In genomic region chr13:116714809-116715208, GRCm38 (mm10) we compare ENCODE assay signal across 8 mouse cellular contexts.
DNase-seq lines count a peak whose midpoint lies in the region; ATAC-seq and TF ChIP-seq lines count a peak whose summit lies in the region.

No protein-coding gene starts in this region.

- WGBS in limb, embryonic 10.5 days: 15% methylated on average over 5 of the region's 5 CpGs
- WGBS in neural tube, embryonic 14.5 days: 18% methylated on average over 5 of the region's 5 CpGs

- no peak overlapping the region for H3K4me2 ChIP-seq in neural tube, embryonic 14.5 days (ENCODE audit: low read depth, low read length)

- no peak overlapping the region for H3K27ac ChIP-seq in cortical plate, adult 2 months (ENCODE audit: insufficient read depth, low read length)
- no peak overlapping the region for H3K27ac ChIP-seq in limb, embryonic 10.5 days
- H3K27ac ChIP-seq in neural tube, embryonic 14.5 days (ENCODE audit: low read depth, low read length): no peak overlapping the region

- TF ChIP-seq POLR2A in cortical plate, adult 2 months (IDR thresholded peaks at IDR 0.05; ENCODE audit: extremely low read depth, insufficient read depth, low read length): no peak

- TF ChIP-seq CTCF in cortical plate, adult 2 months (IDR thresholded peaks at IDR 0.05; ENCODE audit: extremely low read depth, insufficient read depth, low read length): peak; percentile 74

- ATAC-seq in neural tube, embryonic 14.5 days (ENCODE audit: low read depth): peak; percentile 35; the same call in 1 of the 2 replicates
- no peak for ATAC-seq in erythroid progenitor cell, adult 5-6 weeks (replicated peaks; ENCODE audit: low FRiP score, poor library complexity, severe bottlenecking)

- H3K9me3 ChIP-seq in limb, embryonic 10.5 days (replicated peaks): no peaks in the 10 kb centered on the region
- H3K9me3 ChIP-seq in neural tube, embryonic 14.5 days (ENCODE audit: control insufficient read depth, low read length): no peaks in the 10 kb centered on the region

- no peaks in the 10 kb centered on the region for H3K4me1 ChIP-seq in cortical plate, adult 2 months (ENCODE audit: control insufficient read depth, insufficient read depth, low read length)
- H3K4me1 ChIP-seq in limb, embryonic 10.5 days: peaks cover 14% of the 10 kb centered on the region
- 0 out of 2 replicates have a peak, but pooled peaks cover 7% of the 10 kb centered on the region for H3K4me1 ChIP-seq in neural tube, embryonic 14.5 days (ENCODE audit: control insufficient read depth, insufficient read depth, low read length)

- H3K36me3 ChIP-seq in limb, embryonic 10.5 days: no peaks in the 10 kb centered on the region
- no peaks in the 10 kb centered on the region for H3K36me3 ChIP-seq in neural tube, embryonic 14.5 days (ENCODE audit: control insufficient read depth, insufficient read depth, low read length)

- DNase-seq in ovary, postnatal 36 days (ENCODE audit: low spot score): peak; percentile 40
- no peak for DNase-seq in ovary, postnatal 10 days (ENCODE audit: low spot score)
- peak; percentile 76 for DNase-seq in adrenal gland, postnatal 10 days
- DNase-seq in induced T-regulatory cell, adult 2 months (ENCODE audit: low read depth): peak; percentile 29
- peak; percentile 66 for DNase-seq in limb, embryonic 10.5 days (ENCODE audit: low spot score)

- H3K4me3 ChIP-seq in cortical plate, adult 2 months (ENCODE audit: insufficient read depth, low read length): no peak overlapping the region
- no peak overlapping the region for H3K4me3 ChIP-seq in limb, embryonic 10.5 days
- no peak overlapping the region for H3K4me3 ChIP-seq in neural tube, embryonic 14.5 days (ENCODE audit: low read depth, low read length)

- peaks cover 31% of the 10 kb centered on the region for H3K27me3 ChIP-seq in limb, embryonic 10.5 days (ENCODE audit: low read depth, poor library complexity, severe bottlenecking)
- peaks cover 15% of the 10 kb centered on the region for H3K27me3 ChIP-seq in neural tube, embryonic 14.5 days (ENCODE audit: control insufficient read depth, insufficient read depth, low read length)

- H3K9ac ChIP-seq in neural tube, embryonic 14.5 days (replicated peaks; ENCODE audit: low read depth, low read length): no peak overlapping the region
